Mouse (Mus musculus) embryonic fibroblast, embryonic 13.5 days (primary cell): Measurements from ENCODE around the gene Gbp2b.

Source experiments
- CTCF ChIP-seq: IDR thresholded peaks from 2 replicates; pipeline ENCODE4 v1.5.1; 2011; ENCODE audit warnings: mild to moderate bottlenecking, control low read depth, low read length, moderate library complexity, borderline replicate concordance; ENCODE audit not compliant: insufficient read depth
- POLR2A ChIP-seq: IDR thresholded peaks from 2 replicates; pipeline ENCODE4 v1.6.1; 2011; ENCODE audit warnings: low read depth, mild to moderate bottlenecking, control low read depth, low read length, moderate library complexity

DNA sequence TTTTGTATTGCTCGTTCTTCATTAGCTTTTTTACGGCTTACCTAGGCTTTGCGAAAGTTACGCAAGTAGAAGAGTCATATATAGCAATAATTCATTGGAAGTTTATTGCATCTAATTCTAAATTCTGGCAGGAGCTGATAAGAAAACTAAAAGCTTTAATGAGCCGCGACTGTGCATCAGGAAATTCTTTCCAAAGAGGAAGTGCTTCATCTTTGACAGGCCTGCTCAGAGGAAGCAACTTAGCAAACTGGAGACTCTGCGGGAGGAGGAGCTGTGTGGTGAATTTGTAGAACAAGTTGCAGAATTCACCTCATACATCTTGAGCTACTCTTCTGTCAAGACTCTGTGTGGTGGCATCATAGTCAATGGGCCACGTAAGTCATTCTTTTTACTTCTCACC, 35.7 kb downstream of the Gbp2b start:
- TF ChIP-seq CTCF (no peak), POLR2A (no peak)
